Mouse (Mus musculus) kidney, postnatal 25 days (tissue): Measurements from ENCODE around the gene Lyrm7.
"Not testable (repeated sequence)": the region's sequence is repeated elsewhere in the genome, so short reads cannot be mapped to it uniquely, and the experiment has no call there.

ENCODE experiments used
- DNase-seq, 2 experiments: peaks; one replicate each; pipeline ENCODE4 v3.0.0; 2021; ENCODE audit warnings: mixed read lengths in 2 of 2

Gene Lyrm7

DNA sequence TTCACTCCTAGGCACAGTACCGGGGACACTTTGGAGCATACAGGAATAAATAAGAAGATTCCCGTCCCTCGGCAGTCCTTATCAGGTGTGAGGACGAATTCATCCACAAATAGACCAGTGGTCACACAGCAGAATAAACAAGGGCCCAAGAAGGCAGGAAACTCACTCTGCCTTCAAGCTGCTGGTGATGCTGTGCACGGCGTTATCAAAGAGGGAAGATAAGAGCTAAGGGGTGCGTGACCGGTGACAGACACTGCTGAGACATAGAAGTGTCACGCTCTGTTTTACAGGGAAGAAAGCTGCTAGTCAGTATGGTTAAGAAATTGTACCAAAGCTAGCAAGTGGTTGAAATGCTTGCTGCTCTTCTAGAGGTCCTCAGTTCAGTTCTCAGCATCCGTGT lies 19.2 kb upstream of the Lyrm7 start:
- no peak for DNase-seq

DNA sequence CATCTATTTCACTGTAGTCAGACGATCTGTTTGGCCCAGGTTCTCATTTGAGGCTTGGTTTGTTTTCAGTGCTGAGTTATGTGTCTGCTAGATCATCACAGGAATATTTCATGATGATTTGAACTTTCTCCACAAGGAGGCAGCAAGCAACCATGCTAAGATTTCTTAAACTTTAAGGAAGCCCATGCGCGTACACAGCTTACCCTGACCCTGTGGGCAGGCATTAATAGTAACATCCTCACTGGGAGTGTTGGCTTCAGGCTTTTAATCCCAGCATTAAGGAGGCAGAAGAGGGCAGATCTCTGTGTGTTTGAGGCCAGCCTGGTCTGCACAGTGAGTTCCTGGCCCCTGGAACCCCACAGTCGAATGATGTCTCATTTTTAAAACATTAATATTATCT lies 18.7 kb upstream of the Lyrm7 start:
- DNase-seq: peak; percentile 68 to 77

DNA sequence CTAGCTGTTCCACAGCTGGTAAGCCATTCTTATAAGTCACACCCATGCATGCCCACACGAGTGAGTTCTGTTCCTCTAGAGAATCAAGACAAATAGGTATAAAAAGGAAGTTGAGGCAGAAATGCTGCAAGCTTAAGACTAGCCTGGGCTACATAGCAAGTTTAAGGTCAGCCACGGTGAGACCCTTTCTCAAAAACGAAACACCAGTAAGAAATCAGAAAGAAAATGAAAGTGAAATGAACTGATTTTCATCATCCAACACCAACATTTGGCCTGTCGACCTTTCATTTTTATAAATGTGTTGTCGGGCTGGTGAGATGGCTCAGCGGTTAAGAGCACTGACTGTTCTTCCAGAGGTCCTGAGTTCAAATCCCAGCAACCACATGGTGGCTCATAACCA lies 18.2 kb upstream of the Lyrm7 start:
- no peak for DNase-seq

DNA sequence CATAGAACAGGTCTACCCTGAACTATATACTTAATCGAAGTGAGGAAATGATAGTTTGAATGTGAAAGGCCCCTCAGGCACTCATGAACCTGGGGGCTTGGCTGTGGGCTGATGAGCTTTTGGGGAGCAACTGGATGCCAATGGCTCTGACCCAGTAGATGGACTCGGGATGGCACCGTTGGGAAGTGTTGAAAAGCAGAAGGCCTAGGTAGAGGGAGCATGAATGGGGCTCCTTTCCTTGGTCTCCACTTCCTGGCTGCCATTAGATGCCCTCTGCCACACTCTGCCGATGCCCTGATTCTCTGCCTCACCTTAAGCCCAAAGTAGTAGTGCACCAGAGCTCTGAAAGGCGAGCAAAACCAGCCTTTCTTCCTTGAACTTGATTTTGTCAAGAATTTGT lies 15.3 kb upstream of the Lyrm7 start:
- DNase-seq: no peak

DNA sequence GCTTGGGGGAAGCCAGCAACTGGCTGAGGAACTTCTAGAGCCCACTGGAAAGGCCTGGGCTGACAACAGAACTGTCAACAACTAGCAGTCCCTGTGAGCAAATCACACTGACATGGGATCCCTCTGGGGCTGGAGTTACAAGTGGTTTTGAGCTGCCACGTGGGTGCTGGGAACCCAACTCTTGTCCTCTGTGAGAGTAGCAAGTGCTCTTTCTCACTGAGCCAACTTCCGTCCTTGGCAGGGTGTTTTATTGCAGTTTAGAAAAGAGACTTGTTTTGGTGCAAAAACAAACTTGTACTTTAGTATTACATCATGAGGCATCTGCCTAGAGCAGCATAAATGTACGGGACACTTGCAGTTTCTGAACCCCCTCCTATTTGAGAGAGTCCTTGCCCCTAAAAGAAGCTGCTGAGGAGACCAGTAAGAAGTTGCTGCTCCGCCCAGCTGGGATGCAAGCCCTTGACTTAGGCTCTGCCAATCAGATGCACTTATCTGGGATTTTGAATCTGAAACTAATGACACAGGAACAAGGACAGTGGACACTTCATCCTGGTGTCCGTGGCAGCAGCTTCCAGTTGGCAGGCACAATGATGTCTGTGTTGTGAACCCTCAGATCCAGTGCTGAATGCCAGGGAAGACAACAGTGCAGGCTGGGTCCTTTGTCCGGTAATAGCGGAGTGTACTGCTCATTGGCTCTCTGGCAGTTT lies 11.3 kb upstream of the Lyrm7 start:
- no peak for DNase-seq

DNA sequence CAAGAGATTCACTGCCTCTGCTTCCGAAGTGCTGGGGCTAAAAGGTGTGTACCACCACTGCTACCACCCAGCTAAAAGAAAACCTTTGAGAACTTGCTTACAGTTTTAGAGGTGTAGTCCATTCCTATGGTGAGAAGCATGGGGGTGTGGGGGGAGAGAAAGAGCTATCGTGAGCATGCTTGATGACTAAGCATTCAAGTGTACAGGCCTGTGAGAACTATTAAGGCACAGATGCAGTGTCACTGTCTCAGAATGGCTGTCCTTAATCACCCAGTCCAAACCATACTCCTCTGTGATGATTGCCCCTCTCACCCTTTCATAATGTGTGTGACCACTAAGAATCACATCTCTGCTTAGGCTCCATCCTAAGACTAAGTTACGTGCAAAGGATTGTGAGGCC lies 8.6 kb upstream of the Lyrm7 start:
- no peak for DNase-seq

DNA sequence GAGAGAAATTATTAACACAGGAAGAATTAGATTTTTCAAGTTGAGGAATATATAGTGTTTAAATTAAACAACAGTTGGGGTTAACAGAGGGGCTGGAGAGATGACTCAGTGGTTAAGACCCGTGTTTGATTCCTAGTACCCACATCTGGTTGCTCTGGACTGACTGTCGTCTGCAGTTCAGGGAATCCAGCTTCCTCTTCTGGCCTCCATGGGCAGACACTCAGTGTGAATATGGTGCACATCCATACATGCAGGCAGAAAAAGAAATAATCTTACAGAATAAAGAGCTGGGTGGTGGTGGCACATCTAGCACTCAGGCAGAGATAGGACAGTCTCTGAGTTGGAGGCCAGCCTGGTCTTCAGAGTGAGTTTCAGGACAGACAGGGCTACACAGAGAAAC lies 7.7 kb upstream of the Lyrm7 start:
- DNase-seq: no peak

DNA sequence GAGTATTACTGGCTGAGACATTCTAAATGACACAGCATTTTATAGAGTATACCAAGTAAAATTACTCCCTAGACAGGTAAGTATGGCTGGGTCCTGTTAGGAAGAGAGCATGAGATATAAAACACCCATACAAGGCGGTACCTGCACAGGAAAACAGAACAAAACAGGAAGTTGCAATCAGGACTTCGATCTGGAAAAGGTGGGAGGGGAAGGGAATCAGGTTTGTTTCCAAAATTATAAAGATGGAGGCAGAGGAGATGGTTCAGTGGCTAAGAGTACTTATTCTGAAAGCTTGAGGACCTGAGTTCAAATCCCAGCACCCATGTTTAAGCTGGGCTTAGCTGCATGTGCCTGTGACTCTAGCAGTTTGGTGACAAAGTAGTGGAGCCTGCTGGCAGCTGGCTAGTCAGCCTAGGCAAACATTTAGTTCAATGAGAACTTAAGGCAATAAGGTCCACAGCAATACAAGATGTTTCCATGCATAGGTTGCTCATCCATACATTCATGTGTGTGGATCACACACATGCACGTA lies 7.3 kb upstream of the Lyrm7 start:
- DNase-seq: no peak

DNA sequence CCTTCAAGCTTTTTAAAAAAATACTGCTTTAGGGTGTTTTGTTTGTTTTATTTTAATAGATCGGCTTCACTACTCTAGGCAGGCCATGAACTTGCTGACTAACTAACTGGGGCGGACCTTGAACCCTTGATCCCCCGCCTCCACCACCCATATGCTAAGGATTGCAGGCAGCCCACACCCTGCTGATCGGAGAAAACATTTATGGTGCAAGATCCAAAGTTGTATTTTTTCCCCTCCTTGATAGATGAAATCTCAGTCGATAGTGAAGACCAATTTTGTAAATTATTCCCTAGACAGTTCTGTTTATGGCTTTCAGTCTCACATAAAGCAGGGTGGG lies 6.3 kb upstream of the Lyrm7 start:
- DNase-seq: peak; percentile 72 to 83

DNA sequence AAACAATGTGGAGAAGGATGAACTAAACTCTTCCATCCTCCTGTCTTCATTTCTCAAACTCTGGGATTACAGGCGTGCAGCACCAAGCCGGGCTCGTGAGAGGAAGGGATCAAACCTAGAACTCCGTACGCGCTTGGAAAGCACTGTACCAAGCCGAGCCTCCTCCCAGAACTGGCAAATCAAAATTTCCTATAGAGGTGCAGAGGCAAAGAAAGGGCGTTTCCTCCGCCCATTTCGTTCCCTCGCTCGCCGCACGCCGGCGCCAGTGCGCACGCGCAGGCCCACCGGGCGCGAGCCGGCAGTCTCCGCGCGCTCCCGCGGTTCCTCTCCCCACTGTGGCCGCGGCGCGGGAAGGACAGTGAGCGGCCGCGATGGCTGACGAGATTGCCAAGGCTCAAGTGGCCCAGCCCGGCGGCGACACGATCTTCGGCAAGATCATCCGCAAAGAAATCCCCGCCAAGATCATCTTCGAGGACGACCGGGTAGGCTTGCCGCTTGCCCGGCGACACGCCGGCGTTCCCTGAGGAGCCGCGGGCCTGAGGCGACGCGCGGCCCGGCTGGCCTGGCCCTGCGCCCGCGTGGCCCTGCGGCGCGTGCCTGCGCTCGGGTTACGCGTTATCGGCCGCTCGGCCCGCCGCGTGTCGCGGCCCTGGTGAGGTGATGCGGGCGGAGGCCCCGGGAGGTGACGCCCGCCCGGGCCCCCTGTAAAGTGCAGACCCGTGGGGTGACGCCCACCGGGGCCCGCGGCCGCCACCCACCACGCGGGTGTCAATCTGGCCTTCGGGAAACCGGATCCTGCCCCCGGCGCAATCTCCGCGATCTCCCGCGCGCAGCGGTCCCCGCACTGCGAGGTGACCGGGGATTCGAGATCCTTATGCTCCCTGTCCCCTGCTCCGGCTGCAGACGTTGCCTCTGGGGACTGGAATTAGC lies 5.7 kb upstream of the Lyrm7 start, which contains the start of gene Hint1:
Gene Hint1 (plus strand): TSS at position 265 of the 930 bp plus-strand sequence.
- peak; percentile 89 to 94 for DNase-seq

DNA sequence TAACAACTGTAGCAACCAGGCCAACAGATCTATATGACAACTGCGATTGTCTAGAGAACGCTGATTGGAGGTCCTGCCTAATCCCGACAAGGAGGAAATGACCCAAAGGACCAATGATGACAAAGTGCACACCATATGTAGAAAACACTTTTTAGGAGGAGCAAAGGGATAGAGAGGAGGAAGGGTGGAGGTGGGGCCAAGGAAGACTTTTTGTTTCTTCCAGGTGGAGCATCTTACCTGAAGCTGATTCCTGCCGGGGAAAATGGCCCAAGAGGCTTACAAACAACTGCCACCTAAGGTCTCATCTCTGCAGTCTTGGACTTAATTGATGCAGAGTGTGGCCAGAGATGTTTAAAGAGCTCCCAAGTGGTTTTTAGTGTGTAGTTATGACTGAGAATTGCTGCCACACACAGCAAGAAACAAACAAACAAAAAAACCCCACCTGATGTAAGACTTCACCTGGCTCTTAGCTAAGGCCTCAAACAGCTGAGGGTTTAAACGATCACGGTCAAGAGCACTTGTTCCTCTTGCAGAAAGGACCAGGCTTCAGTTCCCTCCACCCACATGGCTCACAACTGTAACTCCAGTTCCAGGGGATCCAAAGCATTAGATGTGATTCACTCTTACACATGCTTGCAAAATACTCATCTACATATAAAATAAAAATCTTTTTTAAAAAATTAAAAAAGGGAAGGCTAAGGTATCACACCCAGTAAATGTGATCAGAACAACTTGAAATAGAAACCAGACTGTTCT lies 4.8 kb upstream of the Lyrm7 start:
- no peak for DNase-seq

DNA sequence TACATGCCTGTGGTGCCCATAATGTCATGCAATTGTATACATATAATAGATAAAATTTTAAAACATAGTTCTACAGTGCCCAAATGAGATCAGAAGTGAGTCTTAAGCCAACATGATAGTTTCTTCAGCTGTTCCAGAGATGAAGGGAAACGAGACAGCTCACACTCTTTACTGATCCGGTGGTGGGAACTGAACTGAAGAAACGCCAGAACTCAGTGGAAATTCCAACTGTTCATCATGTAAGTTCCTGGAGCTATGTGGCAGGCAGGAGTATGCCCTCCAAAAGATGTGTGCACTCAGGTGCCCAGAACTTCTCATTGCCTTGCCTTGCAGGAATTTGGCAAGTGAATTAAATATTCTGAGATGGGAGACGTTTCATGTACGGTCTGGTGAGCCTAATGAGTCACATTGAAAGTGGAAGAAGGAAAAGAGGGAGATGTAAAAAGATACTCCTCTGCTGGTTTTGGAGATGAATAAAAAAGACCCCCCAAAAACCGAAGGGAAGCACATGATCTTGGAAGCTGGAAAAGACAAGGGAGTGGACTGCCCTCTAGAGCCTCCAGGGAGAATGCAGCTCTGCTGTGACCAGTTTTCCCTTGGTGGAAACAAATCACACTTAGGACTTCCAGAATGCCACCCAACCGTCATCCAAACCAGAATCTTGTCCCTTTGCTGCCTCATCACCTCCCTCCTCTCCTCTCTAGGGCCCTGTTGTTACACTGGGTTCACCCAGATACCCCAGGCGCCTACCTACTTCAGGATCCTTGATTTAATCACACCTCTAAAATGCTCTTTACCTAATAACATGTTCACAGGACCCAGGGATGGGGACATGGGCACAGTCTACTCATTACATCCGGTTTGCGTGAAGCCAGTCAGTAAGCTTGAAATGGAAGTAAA lies 2.2 kb upstream of the Lyrm7 start:
- peak; percentile 51 to 66 for DNase-seq

DNA sequence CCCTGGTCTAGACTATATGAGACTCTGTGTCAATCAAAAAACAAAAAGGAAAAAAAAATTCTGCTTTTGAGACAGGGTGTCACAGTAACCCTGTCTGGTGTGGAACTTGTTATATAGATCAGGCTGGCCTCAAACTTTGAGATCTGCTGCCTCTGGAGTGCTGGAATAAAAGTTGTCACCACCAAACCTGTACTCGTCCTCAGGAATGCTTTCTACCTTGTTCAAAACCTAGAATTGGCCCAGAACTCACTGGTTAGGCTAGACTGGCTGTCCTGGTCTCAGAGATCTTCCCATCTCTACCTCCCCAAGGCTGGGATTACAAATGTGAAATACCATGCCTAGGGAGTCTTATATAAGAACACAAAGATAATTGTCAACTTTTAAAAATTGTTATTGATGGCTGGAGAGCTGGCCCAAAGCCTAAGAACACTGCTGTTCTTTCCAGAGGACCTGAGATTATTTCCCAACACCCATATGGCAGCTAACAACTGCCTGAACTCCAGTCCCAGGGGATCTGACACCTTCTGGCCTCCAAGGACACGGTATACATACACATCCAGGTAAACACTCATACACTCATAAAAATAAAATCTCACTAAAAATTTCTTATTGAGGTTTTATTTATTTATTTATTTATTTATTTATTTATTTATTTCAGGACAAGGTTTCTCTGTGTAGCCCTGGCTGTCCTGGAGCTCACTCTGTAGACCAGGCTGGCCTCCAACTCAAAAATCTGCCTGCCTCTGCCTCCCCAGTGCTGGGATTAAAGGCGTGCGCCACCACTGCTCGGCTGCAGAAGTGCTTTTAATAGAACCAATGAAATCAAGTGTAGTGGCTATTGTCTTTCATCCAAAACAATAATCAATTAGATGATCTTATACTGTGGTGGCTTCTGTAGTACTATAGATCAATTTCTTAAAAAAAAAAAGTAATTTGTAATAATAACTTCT lies 1.0 kb upstream of the Lyrm7 start:
- DNase-seq: no peak

DNA sequence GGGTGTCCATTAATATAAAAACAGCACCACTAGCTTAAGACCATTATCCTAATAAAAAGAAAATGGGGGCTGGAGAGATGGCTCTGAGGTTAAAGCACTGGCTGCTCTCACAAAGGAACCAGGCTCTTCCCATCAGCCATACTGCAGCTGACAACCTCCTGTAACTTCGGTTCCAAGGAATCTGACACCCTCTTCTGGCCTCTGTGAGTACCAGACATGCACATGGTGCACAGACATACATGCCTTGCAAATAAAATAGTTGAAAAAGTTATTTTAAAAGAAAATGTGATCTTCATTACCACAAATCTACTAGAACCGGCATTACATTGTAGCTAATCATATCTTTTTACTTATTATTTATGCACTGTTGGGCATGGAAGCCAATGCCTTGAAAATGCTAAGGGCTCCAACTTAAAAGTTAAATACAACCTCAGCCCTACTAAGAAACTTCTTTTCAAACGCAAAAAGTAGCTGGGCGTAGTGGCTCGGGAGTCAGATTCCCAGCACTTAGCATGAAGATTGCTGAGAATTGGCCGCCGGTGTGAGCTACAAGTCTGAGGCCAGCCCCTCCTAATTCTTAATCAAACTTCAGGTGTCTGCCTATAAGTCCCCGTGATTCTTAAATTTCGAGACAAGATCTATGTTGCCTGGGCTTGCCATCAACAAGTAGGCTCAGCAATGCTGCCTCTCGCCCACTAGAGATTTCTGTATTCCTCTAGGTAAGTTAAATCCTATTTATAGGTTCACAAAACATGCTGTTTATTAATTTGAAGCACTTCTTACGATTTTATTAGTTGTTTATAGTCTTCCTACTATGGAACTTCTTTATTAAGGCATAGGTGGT lies 1.2 kb downstream of the Lyrm7 start:
- peak; percentile 41 to 51 for DNase-seq

DNA sequence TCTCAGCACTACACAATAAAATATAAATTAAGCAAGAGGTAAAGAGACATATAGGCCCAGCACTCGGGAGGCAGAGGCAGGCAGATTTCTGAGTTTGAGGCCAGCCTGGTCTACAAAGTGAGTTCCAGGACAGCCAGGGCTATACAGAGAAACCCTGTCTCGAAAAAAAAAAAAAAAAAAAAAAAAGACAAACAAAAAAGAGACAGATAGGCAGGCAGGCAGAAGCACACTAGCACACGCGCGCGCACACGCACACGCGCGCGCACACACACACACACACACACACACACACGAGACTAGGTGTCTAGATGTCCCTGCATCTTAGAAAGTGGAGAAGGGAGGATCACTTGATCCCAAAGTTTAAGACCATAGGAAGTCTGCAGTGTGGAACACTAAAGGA lies 1.8 kb downstream of the Lyrm7 start:
- DNase-seq: not testable (repeated sequence)

DNA sequence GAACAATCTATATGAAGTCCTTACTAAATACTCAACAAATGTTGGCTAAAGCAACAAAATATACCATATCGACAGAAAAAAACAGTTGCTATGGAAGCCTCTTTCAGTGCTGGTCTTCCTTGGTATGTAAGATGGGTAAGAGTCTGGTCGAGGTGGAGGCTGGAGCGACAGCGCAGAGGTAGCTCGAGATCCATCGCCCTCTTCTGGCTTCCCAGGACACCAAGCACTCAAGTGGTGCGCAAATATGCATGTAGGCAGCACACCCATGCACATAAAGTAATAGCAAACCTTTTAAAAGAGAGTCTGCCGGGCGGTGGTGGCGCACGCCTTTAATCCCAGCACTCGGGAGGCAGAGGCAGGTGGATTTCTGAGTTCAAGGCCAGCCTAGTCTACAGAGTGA lies 9.1 kb downstream of the Lyrm7 start:
- no peak for DNase-seq

DNA sequence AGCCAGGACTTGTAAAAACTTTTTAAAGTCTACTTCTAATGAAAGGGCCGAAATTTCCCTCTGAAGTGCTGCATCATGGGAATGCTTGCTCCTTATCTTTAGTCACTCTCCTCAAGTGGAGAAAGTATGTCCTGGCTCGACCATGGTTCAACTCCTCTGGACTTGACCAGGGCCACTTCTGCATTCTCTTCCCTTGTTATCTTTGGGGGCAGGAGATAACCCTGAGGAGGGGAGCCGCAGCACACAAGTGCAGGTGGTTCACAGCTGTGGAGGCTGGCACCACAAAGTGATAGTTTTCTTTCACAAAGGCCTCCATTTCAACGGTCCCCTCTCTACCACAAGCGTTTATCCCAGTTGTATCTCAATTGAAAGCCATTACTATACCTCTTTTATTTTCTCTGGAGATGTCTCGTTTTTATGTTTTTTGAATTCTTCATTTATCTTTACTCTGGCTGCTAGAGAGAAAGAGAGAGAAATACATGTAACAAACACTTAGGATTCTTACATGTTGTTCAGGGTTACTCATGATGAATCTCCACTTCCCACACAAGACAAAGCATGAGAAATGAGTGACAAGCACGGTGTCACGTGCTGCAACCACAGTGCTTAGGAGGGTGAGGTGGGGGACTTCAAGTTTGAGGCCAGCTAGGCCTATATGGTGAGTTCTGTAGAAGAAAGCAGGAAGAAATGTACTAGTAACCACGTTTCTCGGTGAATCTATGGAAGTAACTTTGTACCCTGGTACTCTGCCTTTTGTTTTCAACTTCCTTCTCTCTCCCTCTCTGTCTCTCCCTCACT lies 10.6 kb downstream of the Lyrm7 start:
- no peak for DNase-seq

DNA sequence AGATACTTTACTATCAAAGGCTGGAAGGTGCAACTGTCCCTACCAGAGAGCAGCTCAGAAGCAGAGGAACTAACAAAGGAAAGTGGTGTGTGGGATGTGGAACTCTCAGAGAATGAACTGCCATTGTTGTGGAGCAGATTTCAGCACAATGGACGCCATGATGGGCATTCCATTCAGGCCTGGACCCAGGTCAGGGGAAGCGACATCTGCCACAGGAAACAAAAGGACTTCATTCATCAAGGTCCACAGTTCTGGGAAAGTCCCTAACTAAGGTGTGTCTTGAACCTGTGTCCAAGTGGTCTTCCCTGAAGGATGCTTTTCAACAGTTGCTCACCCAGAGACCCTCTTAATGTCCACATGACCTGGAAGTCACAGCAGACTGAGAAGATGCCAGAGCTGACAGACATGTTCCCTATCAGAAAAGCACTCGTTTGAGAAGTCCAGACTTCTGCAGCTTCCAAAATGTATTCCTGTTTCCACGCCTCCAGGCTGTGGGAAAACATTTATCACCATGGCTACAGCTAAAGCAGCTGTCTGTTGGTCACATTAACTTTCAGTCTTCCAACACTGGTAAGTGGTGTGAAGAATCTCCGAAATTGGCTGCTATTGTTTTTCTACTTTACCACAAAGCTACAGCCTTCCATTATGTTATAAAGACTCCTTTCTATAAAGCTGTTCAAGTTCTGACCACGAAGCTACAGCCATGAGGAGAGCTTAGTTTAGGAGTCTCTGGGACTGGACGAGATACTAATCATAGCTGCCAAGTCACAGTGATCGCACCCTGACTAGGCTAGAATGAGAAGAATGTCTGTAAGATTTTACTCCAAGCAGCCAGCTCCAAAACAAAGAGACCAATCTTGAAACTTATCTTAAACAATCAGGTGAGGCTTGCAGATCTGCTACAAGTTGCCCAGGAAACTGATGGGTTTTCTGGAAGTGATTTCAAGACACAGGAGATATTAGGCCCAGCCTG lies 15.0 kb downstream of the Lyrm7 start:
- DNase-seq: no peak
